Mouse (Mus musculus): ENCODE results near the gene Arrdc2. TPM values are rescaled to one million over a fixed set of nuclear protein-coding genes. Genes with fewer than 3 reads are reported as not detected.

The Arrdc2 gene
- polyA plus RNA-seq, 2 experiments = 8.6 to 21.5 TPM

GRCm38 (mm10) chr8:70806541-70806940, 33.0 kb downstream of the Arrdc2 start:
- H3K9ac ChIP-seq (ENCODE audit: low read depth, low read length, severe bottlenecking) = no peak overlapping the region
- H3K4me2 ChIP-seq (replicated peaks; ENCODE audit: low read depth, low read length, severe bottlenecking) = no peak overlapping the region
- no peak for DNase-seq (ENCODE audit: low spot score)
- H3K27ac ChIP-seq (replicated peaks; ENCODE audit: low read depth, low read length) = no peak overlapping the region
- ATAC-seq (ENCODE audit: low FRiP score, low read depth) = no peak
- peaks cover 9% of the 10 kb centered on the region; the same call in 1 of the 2 replicates for H3K4me1 ChIP-seq (ENCODE audit: control insufficient read depth, insufficient read depth, low read length)
- peaks cover 18% of the 10 kb centered on the region for H3K27me3 ChIP-seq (ENCODE audit: control insufficient read depth, insufficient read depth, low read length)
- TF ChIP-seq POLR2A (IDR thresholded peaks at IDR 0.05; ENCODE audit: borderline replicate concordance, extremely low read depth, insufficient read depth, insufficient read length) = no peak
- no peak overlapping the region for H3K4me3 ChIP-seq (replicated peaks; ENCODE audit: low read length)
- WGBS = 79% methylated on average over 4 of the region's 4 CpGs
- no peaks in the 10 kb centered on the region for H3K9me3 ChIP-seq (ENCODE audit: control insufficient read depth, low read length)
- H3K36me3 ChIP-seq (ENCODE audit: control insufficient read depth, insufficient read depth, low read length) = no peaks in the 10 kb centered on the region

GRCm38 (mm10) chr8:70804481-70805206, 34.9 kb downstream of the Arrdc2 start, which contains the start of gene Mast3:
TSS of gene Mast3 (minus strand) at chr8:70805054.
- H3K27ac ChIP-seq (replicated peaks; ENCODE audit: low read depth, low read length) = no peak within 1 kb of the TSS
- WGBS = 2% methylated on average over 43 of the region's 45 CpGs
- H3K9me3 ChIP-seq (ENCODE audit: control insufficient read depth, low read length) = no peaks in the 10 kb centered on the region
- H3K9ac ChIP-seq (ENCODE audit: low read depth, low read length, severe bottlenecking) = peak within 1 kb of the TSS; percentile 52
- DNase-seq (ENCODE audit: low spot score) (peak; percentile 77), ATAC-seq (ENCODE audit: low FRiP score, low read depth) (peak; percentile 89)
- H3K4me1 ChIP-seq (ENCODE audit: control insufficient read depth, insufficient read depth, low read length) = peaks cover 9% of the 10 kb centered on the region; the same call in 1 of the 2 replicates
- H3K4me3 ChIP-seq (replicated peaks; ENCODE audit: low read length) = peak within 1 kb of the TSS; percentile 52
- TF ChIP-seq POLR2A (IDR thresholded peaks at IDR 0.05; ENCODE audit: borderline replicate concordance, extremely low read depth, insufficient read depth, insufficient read length) = no peak
- H3K36me3 ChIP-seq (ENCODE audit: control insufficient read depth, insufficient read depth, low read length) = no peaks in the 10 kb centered on the region
- peaks cover 21% of the 10 kb centered on the region for H3K27me3 ChIP-seq (ENCODE audit: control insufficient read depth, insufficient read depth, low read length)
- H3K4me2 ChIP-seq (replicated peaks; ENCODE audit: low read depth, low read length, severe bottlenecking) = peak within 1 kb of the TSS; percentile 86

DNA sequence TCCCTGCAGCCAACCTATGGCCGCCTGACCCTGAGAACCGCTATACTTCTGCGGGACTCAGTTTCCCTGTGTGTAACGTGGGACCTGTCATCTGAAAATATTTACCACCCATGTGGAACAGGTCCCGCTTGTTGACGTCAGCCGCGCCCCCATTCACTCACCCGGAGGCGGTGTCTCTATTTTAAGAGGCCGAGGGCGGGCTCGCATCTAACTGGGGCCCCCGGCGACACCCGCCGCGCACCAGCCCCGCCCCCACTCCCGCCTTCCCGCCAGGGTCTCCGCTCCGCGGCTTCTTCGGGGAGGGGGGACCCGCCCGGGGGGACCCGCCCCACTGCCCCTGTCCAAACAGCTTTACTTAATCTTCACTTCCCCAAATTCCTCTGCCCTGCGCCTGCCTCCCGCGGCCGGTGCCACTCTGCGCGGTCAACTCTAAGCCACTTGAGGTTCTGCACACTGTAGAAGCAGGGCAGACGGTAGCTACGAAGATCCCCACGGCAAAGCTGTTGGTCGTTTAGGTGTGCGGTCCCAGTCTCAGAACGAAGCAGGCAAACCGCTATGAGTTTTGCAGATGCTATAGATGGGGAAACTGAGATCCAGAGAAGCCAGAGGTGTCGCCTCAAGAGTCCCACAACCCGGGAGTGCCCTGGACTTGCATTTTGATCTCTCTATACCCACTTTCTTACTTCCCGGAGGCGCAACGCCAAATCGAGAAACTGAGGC, 35.6 kb downstream of the Arrdc2 start:
- DNase-seq (ENCODE audit: low spot score) (no peak), ATAC-seq (ENCODE audit: low FRiP score, low read depth) (no peak)
- H3K27me3 ChIP-seq (ENCODE audit: control insufficient read depth, insufficient read depth, low read length) = peaks cover 28% of the 10 kb centered on the region
- no peaks in the 10 kb centered on the region for H3K9me3 ChIP-seq (ENCODE audit: control insufficient read depth, low read length)
- peak overlapping the region; percentile 86 for H3K4me2 ChIP-seq (replicated peaks; ENCODE audit: low read depth, low read length, severe bottlenecking)
- WGBS = 2% methylated on average over 34 of the region's 47 CpGs
- peak overlapping the region; percentile 52 for H3K4me3 ChIP-seq (replicated peaks; ENCODE audit: low read length)
- no peak for TF ChIP-seq POLR2A (IDR thresholded peaks at IDR 0.05; ENCODE audit: borderline replicate concordance, extremely low read depth, insufficient read depth, insufficient read length)
- H3K36me3 ChIP-seq (ENCODE audit: control insufficient read depth, insufficient read depth, low read length) = no peaks in the 10 kb centered on the region
- H3K27ac ChIP-seq (replicated peaks; ENCODE audit: low read depth, low read length) = no peak overlapping the region
- H3K4me1 ChIP-seq (ENCODE audit: control insufficient read depth, insufficient read depth, low read length) = peaks cover 9% of the 10 kb centered on the region; the same call in 1 of the 2 replicates
- H3K9ac ChIP-seq (ENCODE audit: low read depth, low read length, severe bottlenecking) = 0 out of 2 replicates have a peak overlapping the region, but pooled peaks have one; percentile 52

- no peak for TF ChIP-seq POLR2A (IDR thresholded peaks at IDR 0.05; ENCODE audit: borderline replicate concordance, extremely low read depth, insufficient read depth, insufficient read length)
- Histone ChIP-seq H3K4me3 (replicated peaks; ENCODE audit: low read length) (no peak overlapping the region), H3K4me2 (replicated peaks; ENCODE audit: low read depth, low read length, severe bottlenecking) (no peak overlapping the region), H3K4me1 (ENCODE audit: control insufficient read depth, insufficient read depth, low read length) (peaks cover 11% of the 10 kb centered on the region), H3K9me3 (ENCODE audit: control insufficient read depth, low read length) (no peaks in the 10 kb centered on the region), H3K27me3 (ENCODE audit: control insufficient read depth, insufficient read depth, low read length) (peaks cover 38% of the 10 kb centered on the region), H3K27ac (replicated peaks; ENCODE audit: low read depth, low read length) (no peak overlapping the region), H3K9ac (ENCODE audit: low read depth, low read length, severe bottlenecking) (no peak overlapping the region), H3K36me3 (ENCODE audit: control insufficient read depth, insufficient read depth, low read length) (no peaks in the 10 kb centered on the region)
- ATAC-seq (ENCODE audit: low FRiP score, low read depth) (no peak), DNase-seq (ENCODE audit: low spot score) (no peak)
- 70% methylated on average over 11 of the region's 11 CpGs for WGBS
Measured at GRCm38 (mm10) chr8:70802786-70803510, 36.6 kb downstream of the Arrdc2 start.

- peaks cover 12% of the 10 kb centered on the region for H3K4me1 ChIP-seq (ENCODE audit: control insufficient read depth, insufficient read depth, low read length)
- no peak for TF ChIP-seq POLR2A (IDR thresholded peaks at IDR 0.05; ENCODE audit: borderline replicate concordance, extremely low read depth, insufficient read depth, insufficient read length)
- 78% methylated on average over 1 of the region's 1 CpGs for WGBS
- no peaks in the 10 kb centered on the region for H3K9me3 ChIP-seq (ENCODE audit: control insufficient read depth, low read length)
- H3K36me3 ChIP-seq (ENCODE audit: control insufficient read depth, insufficient read depth, low read length) = no peaks in the 10 kb centered on the region
- ATAC-seq (ENCODE audit: low FRiP score, low read depth) = no peak
- no peak for DNase-seq (ENCODE audit: low spot score)
- H3K4me2 ChIP-seq (replicated peaks; ENCODE audit: low read depth, low read length, severe bottlenecking) = no peak overlapping the region
- H3K27ac ChIP-seq (replicated peaks; ENCODE audit: low read depth, low read length) = no peak overlapping the region
- H3K27me3 ChIP-seq (ENCODE audit: control insufficient read depth, insufficient read depth, low read length) = peaks cover 39% of the 10 kb centered on the region
- no peak overlapping the region for H3K9ac ChIP-seq (ENCODE audit: low read depth, low read length, severe bottlenecking)
- H3K4me3 ChIP-seq (replicated peaks; ENCODE audit: low read length) = no peak overlapping the region
Measured at GRCm38 (mm10) chr8:70801830-70802229, 37.7 kb downstream of the Arrdc2 start.

All from limb, embryonic 14.5 days (tissue).